Mouse (Mus musculus) C2C12 (cell line): ENCODE measurements at regions not wholly inside any gene's neighbourhood (a gene's known extent, or its start where the extent isn't known, plus 50 kb on each side); places are given as distances from the start of the nearest gene placed in this dataset.

Source experiments
- H3K27me3 ChIP-seq: one replicate; pipeline ENCODE4 v1.6.1; 2011; ENCODE audit not compliant: control insufficient read depth, insufficient read depth, insufficient read length
- H3K36me3 ChIP-seq: one replicate; pipeline ENCODE4 v1.6.1; 2011; ENCODE audit not compliant: control insufficient read depth, insufficient read depth
- H3K4me3 ChIP-seq: one replicate; pipeline ENCODE4 v1.5.1; 2011; ENCODE audit warnings: mild to moderate bottlenecking, control low read depth; ENCODE audit not compliant: poor library complexity, insufficient read depth, severe bottlenecking
- H3K79me2 ChIP-seq: one replicate; pipeline ENCODE4 v1.6.1; 2011; ENCODE audit not compliant: control insufficient read depth, insufficient read depth
- H3K79me3 ChIP-seq: one replicate; pipeline ENCODE4 v1.6.1; 2011; ENCODE audit warnings: low read depth, control low read depth
- H3ac ChIP-seq: one replicate; pipeline ENCODE3; 2011; ENCODE audit warnings: low read depth; ENCODE audit not compliant: control insufficient read depth, insufficient read length
- CEBPB ChIP-seq: IDR thresholded peaks from one replicate; pipeline ENCODE4 v1.6.1; 2011; ENCODE audit warnings: low read depth, mild to moderate bottlenecking, control low read depth, moderate library complexity
- CTCF ChIP-seq: IDR thresholded peaks from one replicate; pipeline ENCODE4 v1.5.1; 2011; ENCODE audit not compliant: control insufficient read depth, insufficient read depth, insufficient read length
- FOSL1 ChIP-seq: IDR thresholded peaks from one replicate; pipeline ENCODE4 v1.8.0; 2011; ENCODE audit warnings: mild to moderate bottlenecking, low read length; ENCODE audit not compliant: poor library complexity, insufficient read depth, severe bottlenecking
- MAX ChIP-seq: IDR thresholded peaks from one replicate; pipeline ENCODE4 v1.6.1; 2011; ENCODE audit warnings: mild to moderate bottlenecking, control low read depth
- MYOD1 ChIP-seq: IDR thresholded peaks from one replicate; pipeline ENCODE4 v1.6.1; 2011; ENCODE audit warnings: low read depth; ENCODE audit not compliant: control insufficient read depth, insufficient read length
- MYOG ChIP-seq: IDR thresholded peaks from one replicate; pipeline ENCODE4 v1.6.1; 2011; ENCODE audit not compliant: control insufficient read depth, insufficient read length; ENCODE audit errors: extremely low read depth
- USF1 ChIP-seq: IDR thresholded peaks from one replicate; pipeline ENCODE4 v1.6.1; 2011; ENCODE audit warnings: low read depth, mild to moderate bottlenecking, control low read depth, moderate library complexity

- H3ac ChIP-seq: no peak overlapping the region
- H3K36me3 ChIP-seq: no peaks in the 10 kb centered on the region
- no peaks in the 10 kb centered on the region for H3K79me3 ChIP-seq
- H3K4me3 ChIP-seq: no peak overlapping the region
- no peaks in the 10 kb centered on the region for H3K79me2 ChIP-seq
- H3K27me3 ChIP-seq: no peaks in the 10 kb centered on the region
- TF ChIP-seq CEBPB (no peak), MYOG (no peak), MYOD1 (no peak), USF1 (no peak), MAX (no peak), CTCF (no peak), FOSL1 (no peak)
Measured at GRCm38 (mm10) chr10:42108294-42109014, 90.2 kb upstream of the Armc2 start.

- no peaks in the 10 kb centered on the region for H3K36me3 ChIP-seq
- no peak overlapping the region for H3ac ChIP-seq
- H3K27me3 ChIP-seq: no peaks in the 10 kb centered on the region
- H3K4me3 ChIP-seq: no peak overlapping the region
- no peaks in the 10 kb centered on the region for H3K79me3 ChIP-seq
- TF ChIP-seq CEBPB (no peak), USF1 (no peak), CTCF (no peak), MAX (no peak), FOSL1 (no peak), MYOG (no peak), MYOD1 (no peak)
- no peaks in the 10 kb centered on the region for H3K79me2 ChIP-seq
Measured at GRCm38 (mm10) chr10:42107437-42108293, 89.4 kb upstream of the Armc2 start.

GRCm38 (mm10) chr10:42106611-42107010, 88.4 kb upstream of the Armc2 start:
- Histone ChIP-seq H3K79me3 (no peaks in the 10 kb centered on the region), H3K36me3 (no peaks in the 10 kb centered on the region), H3K4me3 (no peak overlapping the region), H3K27me3 (no peaks in the 10 kb centered on the region), H3ac (no peak overlapping the region), H3K79me2 (no peaks in the 10 kb centered on the region)
- TF ChIP-seq MAX (no peak), FOSL1 (no peak), CEBPB (no peak), USF1 (no peak), CTCF (no peak)

GRCm38 (mm10) chr10:42105083-42105482, 86.8 kb upstream of the Armc2 start:
- Histone ChIP-seq H3K27me3 (no peaks in the 10 kb centered on the region), H3K79me3 (no peaks in the 10 kb centered on the region), H3K4me3 (no peak overlapping the region), H3K36me3 (no peaks in the 10 kb centered on the region), H3K79me2 (no peaks in the 10 kb centered on the region), H3ac (no peak overlapping the region)
- TF ChIP-seq MYOG (no peak), USF1 (no peak), MYOD1 (no peak), CTCF (no peak), MAX (no peak), FOSL1 (no peak), CEBPB (no peak)

GRCm38 (mm10) chr10:42102320-42102719, 84.1 kb upstream of the Armc2 start:
- H3K79me2 ChIP-seq: no peaks in the 10 kb centered on the region
- no peaks in the 10 kb centered on the region for H3K36me3 ChIP-seq
- H3ac ChIP-seq: no peak overlapping the region
- H3K27me3 ChIP-seq: no peaks in the 10 kb centered on the region
- no peaks in the 10 kb centered on the region for H3K79me3 ChIP-seq
- no peak overlapping the region for H3K4me3 ChIP-seq
- no peak for TF ChIP-seq MYOG
- TF ChIP-seq FOSL1: no peak
- no peak for TF ChIP-seq CTCF
- TF ChIP-seq USF1: no peak
